Mouse (Mus musculus) myocyte (in vitro differentiated cells): ENCODE results near the gene Sncg.

ENCODE experiments used
- MAX ChIP-seq: IDR thresholded peaks from one replicate; pipeline ENCODE4 v1.6.1; 2011; ENCODE audit warnings: low read depth, mild to moderate bottlenecking, control low read depth
- MYOD1 ChIP-seq, 3 experiments: IDR thresholded peaks; one replicate each; pipeline ENCODE4 v1.6.1; 2011; ENCODE audit warnings: control low read depth in 2 of 3, low read depth in 2 of 3, mild to moderate bottlenecking in 2 of 3, moderate library complexity in 1 of 3; ENCODE audit not compliant: insufficient read length in 2 of 3, control insufficient read depth in 1 of 3
- MYOG ChIP-seq, 3 experiments: IDR thresholded peaks; one replicate each; pipeline ENCODE4 v1.6.1; 2011; ENCODE audit warnings: control low read depth in 2 of 3, low read depth in 2 of 3, mild to moderate bottlenecking in 2 of 3; ENCODE audit not compliant: insufficient read length in 2 of 3, control insufficient read depth in 1 of 3, insufficient read depth in 1 of 3
- POLR2A ChIP-seq: IDR thresholded peaks from one replicate; pipeline ENCODE4 v1.6.1; 2011; ENCODE audit warnings: low read depth, mild to moderate bottlenecking, control low read depth, moderate library complexity; ENCODE audit not compliant: insufficient read length
- USF1 ChIP-seq: IDR thresholded peaks from one replicate; pipeline ENCODE4 v1.6.1; 2011; ENCODE audit warnings: low read depth, mild to moderate bottlenecking, control low read depth, moderate library complexity

- TF ChIP-seq POLR2A (no peak), MYOD1 (IDR thresholded peaks at IDR 0.05; ENCODE audit: control insufficient read depth in 1 of 3, insufficient read length in 2 of 3, low read depth in 2 of 3) (no peak), MAX (no peak), USF1 (no peak), MYOG (IDR thresholded peaks at IDR 0.05; ENCODE audit: control insufficient read depth in 1 of 3, insufficient read depth in 1 of 3, insufficient read length in 2 of 3, low read depth in 2 of 3) (no peak)
Measured at GRCm38 (mm10) chr14:34354456-34354855, 20.1 kb downstream of the Sncg start.
